Mouse (Mus musculus) megakaryocyte-erythroid progenitor cell, adult 5-6 weeks (primary cell): Measurements from ENCODE around the gene Gfra1. TPM values are rescaled to one million over a fixed set of nuclear protein-coding genes. Genes with fewer than 3 reads are reported as not detected.

ENCODE experiments used
- ATAC-seq: replicated peaks from 2 replicates; pipeline ENCODE4 v1.8.0; 2016; ENCODE audit warnings: mild to moderate bottlenecking, inconsistent platforms; ENCODE audit not compliant: severe bottlenecking, poor library complexity, low FRiP score, low TSS enrichment
- total RNA-seq, 2 experiments: library from RNA; stranded (forward) in 1 of 2; stranded (reverse) in 1 of 2; fragments of 200-1000, 215-1000 nt in 1 of 2; fragments of >200 nt in 1 of 2; fragmentation: Nextera tagmentation in 1 of 2; gene quantifications; 2 replicates each; pipeline ENCODE4 v1.2.3; 2014 to 2017

The Gfra1 gene
- total RNA-seq, 2 experiments from 2014 or later = 3.2 TPM; not detected in 1

GRCm38 (mm10) chr19:58275281-58275680 is 180.4 kb downstream of the Gfra1 start:
- ATAC-seq = no peak

- no peak for ATAC-seq
Observed at GRCm38 (mm10) chr19:58271815-58272214, 183.9 kb downstream of the Gfra1 start.

- ATAC-seq = no peak
Observed at GRCm38 (mm10) chr19:58270778-58271177, 184.9 kb downstream of the Gfra1 start.

GRCm38 (mm10) chr19:58268476-58268875 is 187.2 kb downstream of the Gfra1 start:
- no peak for ATAC-seq

- ATAC-seq = no peak
Observed at GRCm38 (mm10) chr19:58266600-58266999, 189.1 kb downstream of the Gfra1 start.

GRCm38 (mm10) chr19:58260934-58261333 is 194.8 kb downstream of the Gfra1 start:
- ATAC-seq = no peak

- ATAC-seq = no peak
Observed at GRCm38 (mm10) chr19:58259250-58259649, 196.5 kb downstream of the Gfra1 start.

- no peak for ATAC-seq
Observed at GRCm38 (mm10) chr19:58256485-58256884, 199.2 kb downstream of the Gfra1 start.

GRCm38 (mm10) chr19:58255394-58255793 is 200.3 kb downstream of the Gfra1 start:
- ATAC-seq = no peak

- no peak for ATAC-seq
Observed at GRCm38 (mm10) chr19:58254172-58254571, 201.5 kb downstream of the Gfra1 start.

GRCm38 (mm10) chr19:58251698-58252097 is 204.0 kb downstream of the Gfra1 start:
- ATAC-seq = no peak

- no peak for ATAC-seq
Observed at GRCm38 (mm10) chr19:58251095-58251494, 204.6 kb downstream of the Gfra1 start.

GRCm38 (mm10) chr19:58250237-58250636 is 205.5 kb downstream of the Gfra1 start:
- ATAC-seq = no peak

GRCm38 (mm10) chr19:58244148-58244547 is 211.6 kb downstream of the Gfra1 start:
- peak; percentile 51 for ATAC-seq

GRCm38 (mm10) chr19:58243604-58244003 is 212.1 kb downstream of the Gfra1 start:
- peak; percentile 93 for ATAC-seq

- ATAC-seq = peak; percentile 52; the same call in 1 of the 2 replicates
Observed at GRCm38 (mm10) chr19:58238325-58238724, 217.4 kb downstream of the Gfra1 start.

GRCm38 (mm10) chr19:58227725-58228124 is 228.0 kb downstream of the Gfra1 start:
- no peak for ATAC-seq

GRCm38 (mm10) chr19:58226882-58227281 is 228.8 kb downstream of the Gfra1 start:
- ATAC-seq = no peak

- no peak for ATAC-seq
Observed at GRCm38 (mm10) chr19:58220061-58220831, 235.5 kb downstream of the Gfra1 start.

- ATAC-seq = no peak
Observed at GRCm38 (mm10) chr19:58217591-58217990, 238.1 kb downstream of the Gfra1 start.

- ATAC-seq = no peak
Observed at GRCm38 (mm10) chr19:58206496-58207044, 249.1 kb downstream of the Gfra1 start.
